Mouse (Mus musculus): ENCODE measurements at regions not wholly inside any gene's neighbourhood (a gene's known extent, or its start where the extent isn't known, plus 50 kb on each side); places are given as distances from the start of the nearest gene placed in this dataset.
A peak's percentile ranks its signal among the peaks of the same experiment; 100 is the strongest.

DNA sequence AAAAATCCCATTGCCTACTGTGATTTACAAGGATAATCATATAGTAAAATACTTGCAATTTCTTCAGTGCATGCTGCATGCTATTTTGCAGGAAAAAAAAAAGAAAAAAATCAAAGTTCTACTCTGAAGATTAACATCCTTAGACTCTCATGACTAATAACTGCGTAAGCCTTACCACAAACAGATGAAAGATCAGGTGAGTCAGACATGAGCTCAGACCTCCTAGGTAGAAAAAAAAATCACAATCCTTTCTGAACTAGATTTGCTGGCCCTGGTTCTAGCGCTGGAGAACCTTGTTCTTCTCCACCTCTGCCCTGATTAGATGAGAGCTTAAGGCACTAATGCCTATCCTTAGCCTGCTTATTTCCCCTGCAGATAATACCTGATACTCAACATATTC is 96.1 kb upstream of the Snap25 start:
- no peak for DNase-seq (ENCODE audit: low spot score)

DNA sequence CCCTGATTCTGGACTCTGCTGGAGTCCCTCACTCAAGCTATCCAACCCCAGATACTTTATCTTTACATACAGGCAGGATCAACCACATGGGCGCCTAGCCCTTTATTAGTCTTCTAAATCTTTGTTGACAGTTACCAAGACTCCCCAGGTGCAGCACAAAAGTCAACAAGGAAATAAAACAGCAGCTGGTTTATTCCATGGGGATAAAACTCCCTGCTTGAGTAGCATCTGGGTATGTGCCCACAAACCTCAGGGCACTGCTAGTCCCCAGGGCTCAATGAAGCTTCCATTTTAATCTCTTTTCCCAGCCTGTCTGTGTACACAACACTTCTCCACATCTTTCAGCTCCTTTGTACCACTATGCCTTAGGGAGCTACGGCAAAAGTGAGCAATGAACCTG is 95.1 kb upstream of the Snap25 start:
- DNase-seq (ENCODE audit: low spot score): no peak

DNA sequence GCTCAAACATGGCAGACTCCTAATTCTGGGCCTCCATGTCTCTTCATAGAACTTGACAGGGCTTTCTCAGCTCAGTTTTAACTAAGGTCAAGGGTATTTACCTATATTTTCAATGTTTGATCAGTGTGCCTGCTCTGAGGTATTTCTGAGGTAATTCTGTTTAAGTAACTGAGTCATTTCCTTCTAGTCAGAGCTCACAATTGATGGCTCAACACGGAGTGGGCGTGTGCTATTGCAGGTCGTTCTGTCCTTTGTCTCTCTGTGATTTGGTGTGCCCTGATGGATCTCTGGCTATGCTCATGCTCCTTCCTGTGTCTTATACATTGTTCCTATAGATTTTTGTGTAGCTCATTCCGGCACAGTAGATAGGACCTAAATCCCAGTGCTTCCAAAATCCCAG is 92.9 kb upstream of the Snap25 start:
- no peak for DNase-seq (ENCODE audit: low spot score)

DNA sequence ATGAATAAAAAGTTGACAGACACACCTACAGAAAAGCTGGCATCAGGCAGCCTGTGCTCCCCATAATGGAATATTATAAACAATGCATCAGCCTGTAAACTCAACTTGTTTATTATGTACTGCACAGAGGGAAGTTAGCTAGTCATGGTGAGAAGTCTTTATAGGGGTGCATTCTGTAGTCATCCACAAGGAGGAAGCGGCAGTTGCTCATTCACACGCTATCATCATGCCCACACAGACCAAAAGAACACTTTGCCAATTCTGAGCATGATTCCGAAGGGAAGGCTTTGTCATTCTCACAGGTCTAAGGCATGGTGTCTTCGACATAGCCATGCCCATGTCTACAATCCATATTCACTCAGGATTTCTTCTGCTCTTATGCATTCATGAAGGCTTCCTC is 92.3 kb upstream of the Snap25 start:
- no peak for DNase-seq (ENCODE audit: low spot score)

DNA sequence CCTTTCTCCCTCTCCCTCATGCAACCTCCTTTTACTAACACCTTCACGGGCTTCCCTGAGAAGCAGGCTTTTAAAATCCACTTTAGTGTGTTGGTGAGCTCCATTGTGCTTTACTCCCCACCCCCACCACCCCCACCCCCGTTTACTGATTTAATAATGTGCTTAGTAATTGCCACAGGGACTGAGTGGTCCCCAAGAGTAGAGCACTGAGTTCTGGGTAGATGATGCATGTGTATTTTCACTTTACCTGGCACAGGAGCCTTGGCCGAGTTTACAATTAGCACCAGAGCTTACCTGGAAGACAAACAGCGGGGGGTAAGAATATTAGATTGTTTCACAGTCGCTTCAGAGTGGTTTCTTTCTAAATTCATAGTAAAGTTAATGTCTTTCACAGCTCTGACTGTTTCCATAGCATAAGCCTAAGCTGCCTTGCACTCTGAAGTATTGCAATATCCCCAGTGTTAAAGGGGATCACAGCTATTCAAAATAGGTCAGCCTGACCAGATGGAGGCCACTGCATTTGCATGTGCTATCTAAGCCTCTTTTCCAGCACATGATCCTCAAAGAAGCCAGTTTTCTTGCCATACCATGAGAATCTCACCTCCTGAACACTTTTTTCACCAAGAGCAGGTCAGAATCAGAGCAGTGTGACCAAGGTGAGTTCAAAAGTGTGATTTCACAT is 89.3 kb upstream of the Snap25 start:
- no peak for DNase-seq (ENCODE audit: low spot score)

DNA sequence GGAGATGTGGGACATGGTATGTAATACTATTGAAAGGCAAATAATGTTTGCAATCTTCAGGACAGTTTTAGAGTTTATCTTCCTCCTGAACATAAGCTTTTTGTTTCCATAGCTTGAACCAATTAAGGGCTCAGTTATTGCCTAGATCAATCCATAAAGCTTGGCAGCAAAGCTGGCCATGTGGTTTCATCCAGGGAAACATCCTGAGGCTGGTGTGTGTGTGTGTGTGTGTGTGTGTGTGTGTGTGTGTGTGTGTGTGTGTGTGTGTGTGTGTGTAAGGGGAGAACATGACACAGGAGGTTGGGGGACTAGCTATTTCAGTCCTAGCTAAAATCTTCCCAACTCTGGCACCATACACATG is 88.8 kb upstream of the Snap25 start:
- DNase-seq (ENCODE audit: low spot score): no peak

DNA sequence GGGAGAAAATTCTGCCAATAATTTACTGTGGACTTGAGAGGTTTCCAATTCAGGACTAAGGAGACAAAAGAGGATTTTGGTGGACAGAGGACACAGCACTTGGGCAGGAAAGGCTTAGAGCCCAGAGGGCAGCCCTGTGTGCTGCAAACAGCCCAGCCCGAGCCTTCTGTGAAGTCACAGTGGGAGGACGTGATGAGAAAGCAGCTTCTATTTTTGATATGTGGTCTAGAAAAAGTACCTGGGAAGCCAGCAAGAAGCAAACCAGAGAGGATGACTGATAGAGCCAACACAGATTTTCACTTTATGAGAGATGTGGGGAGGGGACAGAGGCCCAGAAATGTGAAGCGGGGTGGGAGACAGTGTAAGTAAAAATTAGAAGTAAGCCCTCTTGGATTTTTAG is 66.3 kb upstream of the Snap25 start:
- DNase-seq (ENCODE audit: low spot score): no peak

DNA sequence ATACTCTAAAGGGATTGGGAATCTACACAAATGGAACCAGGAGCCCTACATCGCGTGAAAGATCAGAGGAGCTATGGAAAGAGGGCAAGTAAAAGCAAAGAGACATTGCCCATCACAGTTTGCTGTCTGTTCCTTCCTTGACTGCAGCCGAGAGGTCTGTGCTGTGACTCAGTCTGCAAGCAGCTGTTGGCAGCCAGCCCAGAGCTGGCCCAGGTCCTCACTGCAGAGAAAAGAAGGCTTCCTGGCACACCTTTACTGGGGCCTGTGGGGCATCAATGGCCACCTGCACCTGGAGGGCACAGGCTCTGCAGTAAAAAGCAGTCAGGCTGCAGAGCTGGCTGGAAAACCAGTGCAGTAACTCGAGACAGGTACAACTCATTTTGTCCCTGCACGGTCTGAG is 64.6 kb upstream of the Snap25 start:
- peak; percentile 28 for DNase-seq (ENCODE audit: low spot score)

DNA sequence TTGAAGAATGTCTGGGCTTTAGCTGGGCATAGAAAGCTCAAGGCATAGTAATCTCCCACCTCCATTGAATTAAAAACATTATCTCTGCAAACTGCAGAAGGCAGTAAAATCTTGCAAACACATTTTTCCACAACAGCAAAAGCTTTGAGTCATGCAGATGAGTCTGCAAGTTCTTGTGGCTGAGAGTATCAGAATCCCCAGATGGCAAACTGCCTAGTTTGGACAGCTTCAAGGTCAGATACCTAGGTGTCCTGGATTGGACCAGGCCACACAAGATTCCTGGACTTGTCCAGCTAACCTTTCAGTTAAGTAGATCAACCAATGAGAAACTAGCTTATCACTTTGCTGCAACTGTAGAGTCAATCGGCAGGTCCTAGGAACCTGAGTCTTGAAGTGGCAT is 62.5 kb upstream of the Snap25 start:
- no peak for DNase-seq (ENCODE audit: low spot score)

DNA sequence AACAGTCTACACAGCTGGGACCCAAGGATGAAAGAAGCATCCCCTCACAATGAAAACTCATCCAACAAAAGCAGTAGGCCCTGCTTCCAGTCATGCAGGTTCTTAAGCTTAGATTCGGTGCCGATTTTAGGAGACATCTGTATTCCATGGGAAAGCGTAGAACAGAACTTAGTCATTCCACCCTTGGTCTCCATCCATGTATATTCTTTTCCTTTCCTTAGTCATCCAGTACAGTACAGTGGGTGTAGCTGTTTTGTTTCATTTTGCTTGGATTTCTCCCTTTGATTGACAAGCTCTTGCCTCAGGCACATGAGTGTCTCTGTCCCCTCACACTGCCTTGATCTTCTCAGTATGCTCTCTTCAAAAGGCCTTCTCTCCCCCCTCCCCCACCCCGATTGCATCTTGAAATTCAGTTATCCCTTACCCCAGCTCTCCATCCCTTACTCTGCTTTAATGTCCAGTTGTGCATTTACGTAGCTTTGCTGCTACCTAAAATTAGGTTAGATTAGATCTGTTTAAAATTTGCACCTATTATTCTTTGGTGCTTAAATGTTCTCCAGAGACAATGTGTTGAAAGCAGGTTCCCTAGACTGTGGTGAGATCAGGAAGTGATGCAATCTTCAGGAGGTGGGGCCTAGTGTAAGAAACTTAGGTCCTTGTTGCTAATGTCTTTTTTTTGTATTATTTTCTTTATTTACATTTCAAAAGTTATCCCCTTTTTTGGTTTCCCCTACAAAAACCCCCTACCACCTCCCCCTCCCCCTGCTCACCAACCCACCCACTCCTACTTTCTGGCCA is 60.8 kb upstream of the Snap25 start:
- no peak for DNase-seq (ENCODE audit: low spot score)

All from ovary, adult 18-20 months (tissue).